Mouse (Mus musculus) forebrain, postnatal 0 days (tissue): ENCODE measurements around the gene Skap2. TPM values are rescaled to one million over a fixed set of nuclear protein-coding genes. Genes with fewer than 3 reads are reported as not detected.
A peak's percentile ranks its signal among the peaks of the same experiment; 100 is the strongest.

ENCODE experiments used
- ATAC-seq: fragments of 200-750 bp; cut with Nextera tagmentation; 2 replicates; pipeline ENCODE4 v1.8.0; 2017; ENCODE audit warnings: mild to moderate bottlenecking, moderate library complexity
- DNase-seq: peaks from one replicate; pipeline ENCODE4 v3.0.0-alpha.2; 2015
- H3K27ac ChIP-seq: fragments of 300-500 bp; sonication (generic); 2 replicates; pipeline ENCODE4 v1.5.1; 2014; ENCODE audit warnings: low read depth, mild to moderate bottlenecking, antibody characterized with exemption, low read length, moderate library complexity, mixed read lengths
- H3K27me3 ChIP-seq: fragments of 300-500 bp; sonication (generic); 2 replicates; pipeline ENCODE4 v1.6.1; 2014; ENCODE audit warnings: mild to moderate bottlenecking, low read length, mixed read lengths; ENCODE audit not compliant: insufficient read depth
- H3K36me3 ChIP-seq: fragments of 300-500 bp; sonication (generic); 2 replicates; pipeline ENCODE4 v1.6.1; 2014; ENCODE audit warnings: mild to moderate bottlenecking, moderate library complexity; ENCODE audit not compliant: insufficient read depth
- H3K4me1 ChIP-seq: fragments of 300-500 bp; sonication (generic); 2 replicates; pipeline ENCODE4 v1.6.1; 2014; ENCODE audit warnings: antibody characterized with exemption; ENCODE audit not compliant: insufficient read depth
- H3K4me2 ChIP-seq: fragments of 300-500 bp; sonication (generic); 2 replicates; pipeline ENCODE4 v1.6.1; 2014; ENCODE audit warnings: low read depth, mild to moderate bottlenecking, moderate library complexity
- H3K4me3 ChIP-seq: fragments of 300-500 bp; sonication (generic); 2 replicates; pipeline ENCODE4 v1.5.1; 2014; ENCODE audit warnings: low read depth, low read length, mixed read lengths
- H3K9ac ChIP-seq: fragments of 300-500 bp; sonication (generic); 2 replicates; pipeline ENCODE4 v1.6.1; 2014; ENCODE audit warnings: mild to moderate bottlenecking
- H3K9me3 ChIP-seq: fragments of 300-500 bp; sonication (generic); 2 replicates; pipeline ENCODE4 v1.6.1; 2016; ENCODE audit warnings: low read length
- CTCF ChIP-seq: sonication (generic); IDR thresholded peaks from 2 replicates; pipeline ENCODE4 v1.5.1; 2016; ENCODE audit warnings: antibody characterized with exemption, control low read depth, low read depth
- whole genome bisulfite sequencing: fragments of 180-500 bp; shearing (Covaris S2); extraction: QIAGEN DNeasy Blood & Tissue Kit; methylation state at CpG from one replicate; pipeline ENCODE4 v1.1.7; 2014; 5-methylcytosine and 5-hydroxymethylcytosine counted together
- polyA plus RNA-seq: library from polyadenylated mRNA; unstranded; fragments of >200 nt; fragmentation: Nextera tagmentation; extraction: Ambion mirVana; gene quantifications from 2 replicates; pipeline ENCODE4 v1.2.1, GENCODE M21; 2015
- total RNA-seq: library from RNA; depleted of rRNA; stranded (reverse); fragments of >200 nt; gene quantifications from 2 replicates; pipeline ENCODE4 v1.2.3, GENCODE M21; 2014

Gene Skap2
- total and polyA plus RNA-seq, 2 experiments from 2014 or later = 4.7 to 6.6 TPM

DNA sequence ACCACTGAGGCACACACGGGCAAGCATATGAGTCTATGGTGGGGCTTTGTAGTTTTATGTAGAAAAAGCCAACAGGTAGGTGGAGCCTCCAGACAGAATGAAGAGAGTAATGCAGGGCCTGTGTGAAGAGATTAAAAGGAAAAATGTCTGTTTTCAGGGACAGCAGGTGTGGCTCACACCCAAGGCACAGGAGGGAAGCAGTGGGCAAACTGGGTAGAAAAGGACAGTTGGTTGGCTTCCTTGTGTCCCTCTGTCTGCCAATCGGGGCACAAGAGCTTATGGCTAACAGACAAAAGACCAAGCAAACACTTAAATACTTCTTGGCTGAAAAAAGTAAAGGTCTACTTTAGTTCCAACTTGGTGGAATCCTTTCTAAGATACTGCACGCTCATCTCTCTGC, 145.8 kb downstream of the Skap2 start:
- DNase-seq (no peak), ATAC-seq (no peak)
- Histone ChIP-seq H3K4me1 (no peaks in the 10 kb centered on the region), H3K9me3 (no peaks in the 10 kb centered on the region), H3K4me2 (no peak overlapping the region), H3K4me3 (no peak overlapping the region), H3K36me3 (no peaks in the 10 kb centered on the region), H3K27ac (no peak overlapping the region), H3K27me3 (peaks cover 4% of the 10 kb centered on the region; the same call in 1 of the 2 replicates), H3K9ac (no peak overlapping the region)
- TF ChIP-seq CTCF = no peak
- 72% methylated on average over 3 of the region's 3 CpGs for WGBS

DNA sequence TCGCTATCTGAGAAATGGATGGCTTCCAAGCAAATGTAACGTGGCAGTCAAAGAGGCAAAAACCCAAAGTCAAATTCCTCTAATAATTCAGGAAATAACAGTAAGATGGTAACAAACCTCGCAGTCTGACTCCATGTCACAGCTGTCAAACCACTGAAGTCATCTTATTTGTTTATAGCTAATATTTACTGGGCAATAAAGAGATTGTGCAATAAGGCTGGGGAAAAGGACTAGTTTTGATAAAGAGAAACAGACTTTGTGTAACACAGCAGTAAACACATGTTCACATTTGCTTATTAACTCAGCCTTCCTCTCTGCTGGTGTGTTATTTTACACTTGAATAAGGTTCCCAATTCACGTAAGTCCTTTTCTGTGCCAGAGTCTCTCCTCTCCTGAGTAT, 148.8 kb downstream of the Skap2 start:
- Histone ChIP-seq H3K4me3 (no peak overlapping the region), H3K4me2 (no peak overlapping the region), H3K9me3 (no peaks in the 10 kb centered on the region), H3K36me3 (no peaks in the 10 kb centered on the region), H3K27me3 (peaks cover 4% of the 10 kb centered on the region; the same call in 1 of the 2 replicates), H3K4me1 (no peaks in the 10 kb centered on the region), H3K9ac (no peak overlapping the region), H3K27ac (no peak overlapping the region)
- TF ChIP-seq CTCF = no peak
- ATAC-seq = no peak
- no peak for DNase-seq
- 49% methylated on average over 4 of the region's 4 CpGs for WGBS

DNA sequence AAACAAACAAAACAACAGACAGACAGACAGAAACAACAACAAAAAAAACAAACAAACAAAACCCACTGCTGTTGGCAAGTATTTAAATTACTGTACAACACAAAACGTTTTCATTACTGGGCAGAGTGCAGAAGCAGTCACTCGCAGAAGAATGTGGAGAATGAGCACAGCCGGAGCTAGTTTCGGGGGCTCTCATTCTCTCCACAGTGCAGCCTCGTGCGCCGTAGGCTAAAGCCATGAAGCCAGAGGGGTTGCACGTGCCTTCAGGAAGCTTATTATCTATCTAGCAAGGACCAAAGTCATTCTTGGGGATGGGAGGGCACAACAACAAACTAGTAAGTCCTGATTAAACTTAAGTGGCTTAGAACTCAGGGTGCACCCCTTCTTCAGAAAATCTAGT, 152.0 kb downstream of the Skap2 start:
- WGBS = 26% methylated on average over 8 of the region's 8 CpGs
- no peak overlapping the region for H3K4me3 ChIP-seq
- no peak overlapping the region for H3K4me2 ChIP-seq
- no peak overlapping the region for H3K27ac ChIP-seq
- H3K27me3 ChIP-seq = peaks cover 4% of the 10 kb centered on the region; the same call in 1 of the 2 replicates
- H3K9me3 ChIP-seq = no peaks in the 10 kb centered on the region
- no peak for DNase-seq
- no peak overlapping the region for H3K9ac ChIP-seq
- no peaks in the 10 kb centered on the region for H3K4me1 ChIP-seq
- TF ChIP-seq CTCF = no peak
- no peaks in the 10 kb centered on the region for H3K36me3 ChIP-seq
- no peak for ATAC-seq

DNA sequence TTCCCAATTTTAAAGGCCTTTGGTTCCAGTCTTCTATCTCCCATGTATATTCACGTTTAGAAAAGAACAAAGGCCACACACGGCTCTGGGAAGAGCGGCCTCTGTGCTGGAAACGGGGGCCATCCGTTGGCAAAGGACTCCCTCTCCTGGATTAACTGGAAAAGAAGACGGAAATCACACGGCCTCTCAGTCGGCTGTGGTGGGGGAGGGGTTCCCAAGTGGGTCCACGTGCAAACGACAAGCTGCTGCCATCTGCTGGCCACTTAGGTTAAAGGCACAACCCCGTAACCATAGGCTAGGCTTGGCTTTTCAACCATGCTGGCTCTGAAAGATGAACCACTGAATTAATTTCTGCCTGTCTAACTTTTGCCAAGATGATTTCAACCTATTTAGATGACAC, 154.5 kb downstream of the Skap2 start:
- Histone ChIP-seq H3K9me3 (no peaks in the 10 kb centered on the region), H3K27me3 (peaks cover 4% of the 10 kb centered on the region; the same call in 1 of the 2 replicates), H3K27ac (peak overlapping the region; percentile 64; the same call in 1 of the 2 replicates), H3K4me3 (no peak overlapping the region), H3K9ac (no peak overlapping the region), H3K4me1 (no peaks in the 10 kb centered on the region), H3K36me3 (no peaks in the 10 kb centered on the region), H3K4me2 (no peak overlapping the region)
- TF ChIP-seq CTCF = peak; percentile 99
- ATAC-seq (peak; percentile 98), DNase-seq (peak; percentile 98)
- 2% methylated on average over 11 of the region's 11 CpGs for WGBS

DNA sequence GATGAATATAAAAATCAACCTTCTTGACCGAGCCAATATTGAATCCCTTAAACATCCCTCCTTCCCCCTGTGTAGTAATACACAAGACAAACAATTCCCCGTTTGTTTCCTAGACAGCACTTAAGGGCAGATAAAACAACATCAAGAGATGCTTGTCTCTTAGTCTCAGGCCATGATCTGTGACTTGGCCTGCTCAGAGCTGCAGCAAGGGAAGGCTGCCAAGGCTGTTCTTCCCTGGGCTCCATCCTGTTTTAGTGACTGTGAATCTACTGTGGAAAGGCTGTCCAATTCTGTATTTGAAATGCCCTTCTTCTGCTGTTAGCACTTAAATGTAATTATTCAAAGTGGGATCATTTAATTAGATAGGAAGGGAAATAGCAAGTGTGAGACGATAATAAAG, 159.1 kb downstream of the Skap2 start:
- Histone ChIP-seq H3K36me3 (no peaks in the 10 kb centered on the region), H3K27ac (no peak overlapping the region), H3K4me2 (no peak overlapping the region), H3K4me1 (peaks cover 15% of the 10 kb centered on the region; the same call in 1 of the 2 replicates), H3K9me3 (no peaks in the 10 kb centered on the region), H3K9ac (no peak overlapping the region), H3K4me3 (no peak overlapping the region), H3K27me3 (no peaks in the 10 kb centered on the region)
- ATAC-seq = no peak
- TF ChIP-seq CTCF = no peak
- 56% methylated on average over 3 of the region's 3 CpGs for WGBS
- no peak for DNase-seq

DNA sequence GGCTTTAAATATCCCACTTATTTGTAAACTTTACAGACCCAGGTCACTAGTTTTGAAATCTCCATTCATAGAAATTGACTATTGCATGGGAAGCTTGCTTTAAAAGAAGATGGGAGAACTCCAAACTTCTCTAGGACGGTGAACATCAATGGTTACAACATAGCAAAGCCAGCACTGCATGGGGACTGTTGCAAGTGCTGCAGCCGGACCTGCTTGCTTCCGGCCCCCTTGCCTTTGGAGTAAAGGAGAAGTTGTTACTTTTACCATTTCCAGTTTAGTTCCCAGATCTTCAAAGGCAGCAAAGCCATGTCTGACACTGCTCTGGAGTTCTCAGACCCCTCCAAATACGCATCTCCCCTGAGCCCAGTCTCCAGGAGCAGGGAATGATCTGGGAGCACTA, 159.7 kb downstream of the Skap2 start:
- H3K36me3 ChIP-seq = no peaks in the 10 kb centered on the region
- DNase-seq = no peak
- H3K27me3 ChIP-seq = no peaks in the 10 kb centered on the region
- no peak for ATAC-seq
- no peak overlapping the region for H3K4me2 ChIP-seq
- no peak overlapping the region for H3K9ac ChIP-seq
- no peaks in the 10 kb centered on the region for H3K9me3 ChIP-seq
- no peak for TF ChIP-seq CTCF
- 65% methylated on average over 4 of the region's 4 CpGs for WGBS
- H3K27ac ChIP-seq = no peak overlapping the region
- H3K4me1 ChIP-seq = peaks cover 15% of the 10 kb centered on the region; the same call in 1 of the 2 replicates
- H3K4me3 ChIP-seq = no peak overlapping the region

DNA sequence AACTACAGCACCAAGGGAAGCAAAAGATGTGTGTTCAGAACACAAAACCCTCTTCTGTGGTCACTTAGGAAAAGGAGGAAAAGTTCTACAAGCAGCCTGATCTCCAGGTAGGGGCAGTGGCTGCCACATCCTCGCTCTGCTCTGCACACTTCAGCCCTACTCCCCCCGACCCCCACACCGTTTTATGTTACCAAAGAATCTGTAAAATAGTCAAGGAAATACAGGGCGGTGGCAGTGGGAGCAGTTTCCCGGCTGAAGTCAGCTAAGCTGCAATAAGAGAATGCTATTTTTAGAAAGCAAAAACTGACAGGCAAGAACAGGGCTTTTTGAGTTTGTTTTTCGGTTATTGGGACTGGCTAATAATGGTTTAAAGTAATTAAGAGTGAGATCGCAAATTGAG, 160.8 kb downstream of the Skap2 start:
- no peak overlapping the region for H3K9ac ChIP-seq
- no peak for TF ChIP-seq CTCF
- peaks cover 24% of the 10 kb centered on the region for H3K4me1 ChIP-seq
- H3K9me3 ChIP-seq = no peaks in the 10 kb centered on the region
- no peak for ATAC-seq
- no peaks in the 10 kb centered on the region for H3K36me3 ChIP-seq
- no peak overlapping the region; the same call in 1 of the 2 replicates for H3K27ac ChIP-seq
- 44% methylated on average over 7 of the region's 7 CpGs for WGBS
- no peak for DNase-seq
- H3K4me3 ChIP-seq = no peak overlapping the region
- H3K4me2 ChIP-seq = no peak overlapping the region
- H3K27me3 ChIP-seq = no peaks in the 10 kb centered on the region
